Mouse (Mus musculus): ENCODE data around the gene Tmprss13. TPM values are rescaled to one million over a fixed set of nuclear protein-coding genes. Genes with fewer than 3 reads are reported as not detected.

Tmprss13 gene
- total RNA-seq (2017), result not detected in 2 replicates

- ATAC-seq (replicated peaks; ENCODE audit: low read depth, poor library complexity, severe bottlenecking), result no peak
These were observed at the start of gene Tmprss13 for GRCm38 (mm10) chr9:45318855-45319254. Gene Tmprss13, plus strand, starts transcription at chr9:45319100.

- ATAC-seq (replicated peaks; ENCODE audit: low read depth, poor library complexity, severe bottlenecking), result peak; percentile 9; the same call in 1 of the 2 replicates
These were observed 46.7 kb upstream of the Tmprss13 start for GRCm38 (mm10) chr9:45272213-45272612.

- ATAC-seq (replicated peaks; ENCODE audit: low read depth, poor library complexity, severe bottlenecking), result peak; percentile 91
These were observed 44.7 kb upstream of the Tmprss13 start for GRCm38 (mm10) chr9:45274218-45274617.

- peak; percentile 58 for ATAC-seq (replicated peaks; ENCODE audit: low read depth, poor library complexity, severe bottlenecking)
These were observed 44.3 kb upstream of the Tmprss13 start for GRCm38 (mm10) chr9:45274635-45275034.

- ATAC-seq (replicated peaks; ENCODE audit: low read depth, poor library complexity, severe bottlenecking), result no peak
These were observed 38.8 kb upstream of the Tmprss13 start for GRCm38 (mm10) chr9:45280059-45280458.

- ATAC-seq (replicated peaks; ENCODE audit: low read depth, poor library complexity, severe bottlenecking), result peak; percentile 64
These were observed 38.0 kb upstream of the Tmprss13 start for GRCm38 (mm10) chr9:45280891-45281290.

- 0 out of 2 replicates have a peak, but pooled peaks have one; percentile 37 for ATAC-seq (replicated peaks; ENCODE audit: low read depth, poor library complexity, severe bottlenecking)
These were observed 36.4 kb upstream of the Tmprss13 start for GRCm38 (mm10) chr9:45282466-45282865.

- no peak for ATAC-seq (replicated peaks; ENCODE audit: low read depth, poor library complexity, severe bottlenecking)
These were observed 27.3 kb upstream of the Tmprss13 start for GRCm38 (mm10) chr9:45291481-45292168.

GRCm38 (mm10) chr9:45294210-45295011 is 24.5 kb upstream of the Tmprss13 start:
- ATAC-seq (replicated peaks; ENCODE audit: low read depth, poor library complexity, severe bottlenecking), result peak; percentile 67

- peak; percentile 37; the same call in 1 of the 2 replicates for ATAC-seq (replicated peaks; ENCODE audit: low read depth, poor library complexity, severe bottlenecking)
These were observed 19.5 kb upstream of the Tmprss13 start for GRCm38 (mm10) chr9:45299231-45300006.

GRCm38 (mm10) chr9:45300422-45301104 is 18.3 kb upstream of the Tmprss13 start:
- ATAC-seq (replicated peaks; ENCODE audit: low read depth, poor library complexity, severe bottlenecking), result peak; percentile 83

GRCm38 (mm10) chr9:45301771-45302170 is 17.1 kb upstream of the Tmprss13 start:
- no peak for ATAC-seq (replicated peaks; ENCODE audit: low read depth, poor library complexity, severe bottlenecking)

GRCm38 (mm10) chr9:45306746-45307410 is 12.0 kb upstream of the Tmprss13 start:
- ATAC-seq (replicated peaks; ENCODE audit: low read depth, poor library complexity, severe bottlenecking), result no peak

GRCm38 (mm10) chr9:45308521-45308920 is 10.4 kb upstream of the Tmprss13 start:
- ATAC-seq (replicated peaks; ENCODE audit: low read depth, poor library complexity, severe bottlenecking), result no peak

GRCm38 (mm10) chr9:45311858-45312257 is 7.0 kb upstream of the Tmprss13 start:
- no peak for ATAC-seq (replicated peaks; ENCODE audit: low read depth, poor library complexity, severe bottlenecking)

GRCm38 (mm10) chr9:45313913-45314312 is 5.0 kb upstream of the Tmprss13 start:
- peak; percentile 56; the same call in 1 of the 2 replicates for ATAC-seq (replicated peaks; ENCODE audit: low read depth, poor library complexity, severe bottlenecking)

- ATAC-seq (replicated peaks; ENCODE audit: low read depth, poor library complexity, severe bottlenecking), result no peak
These were observed 1.3 kb upstream of the Tmprss13 start for GRCm38 (mm10) chr9:45317635-45318034.

GRCm38 (mm10) chr9:45321465-45321864 is 2.6 kb downstream of the Tmprss13 start:
- no peak for ATAC-seq (replicated peaks; ENCODE audit: low read depth, poor library complexity, severe bottlenecking)

GRCm38 (mm10) chr9:45321946-45322430 is 3.1 kb downstream of the Tmprss13 start:
- ATAC-seq (replicated peaks; ENCODE audit: low read depth, poor library complexity, severe bottlenecking), result no peak

Data from common myeloid progenitor, adult 5-6 weeks (primary cell).